Mouse (Mus musculus) neural tube, embryonic 15.5 days (tissue): ENCODE data around the gene Tnip3. TPM values are rescaled to one million over a fixed set of nuclear protein-coding genes. Genes with fewer than 3 reads are reported as not detected.

Source experiments
- ATAC-seq: fragments of 200-750 bp; cut with Nextera tagmentation; 2 replicates; pipeline ENCODE4 v1.8.0; 2017; ENCODE audit warnings: mild to moderate bottlenecking, moderate TSS enrichment, moderate library complexity; ENCODE audit not compliant: low FRiP score
- H3K27ac ChIP-seq: fragments of 300-500 bp; sonication (generic); replicated peaks from 2 replicates; pipeline ENCODE4 v1.5.1; 2015; ENCODE audit warnings: mild to moderate bottlenecking, inconsistent platforms
- H3K27me3 ChIP-seq: fragments of 300-500 bp; sonication (generic); replicated peaks from 2 replicates; pipeline ENCODE4 v1.6.1; 2015; ENCODE audit warnings: inconsistent platforms
- H3K36me3 ChIP-seq: fragments of 300-500 bp; sonication (generic); 2 replicates; pipeline ENCODE4 v1.6.1; 2015; ENCODE audit warnings: inconsistent platforms
- H3K4me1 ChIP-seq: fragments of 300-500 bp; sonication (generic); 2 replicates; pipeline ENCODE4 v1.6.1; 2015; ENCODE audit warnings: inconsistent platforms
- H3K4me2 ChIP-seq: fragments of 300-500 bp; sonication (generic); 2 replicates; pipeline ENCODE4 v1.6.1; 2015; ENCODE audit warnings: inconsistent platforms, mild to moderate bottlenecking, moderate library complexity
- H3K4me3 ChIP-seq: fragments of 300-500 bp; sonication (generic); replicated peaks from 2 replicates; pipeline ENCODE4 v1.5.1; 2015; ENCODE audit warnings: mild to moderate bottlenecking, inconsistent platforms
- H3K9ac ChIP-seq: fragments of 300-500 bp; sonication (generic); replicated peaks from 2 replicates; pipeline ENCODE4 v1.6.1; 2015; ENCODE audit warnings: mild to moderate bottlenecking, inconsistent platforms
- H3K9me3 ChIP-seq: fragments of 300-500 bp; sonication (generic); replicated peaks from 2 replicates; pipeline ENCODE4 v1.6.1; 2016; ENCODE audit warnings: inconsistent platforms
- WGBS: fragments of 180-500 bp; shearing (Covaris S2); methylation state at CpG from one replicate; pipeline ENCODE4 v1.1.7; 2015; ENCODE audit warnings: mixed read lengths; 5-methylcytosine and 5-hydroxymethylcytosine counted together
- polyA plus RNA-seq: library from polyadenylated mRNA; unstranded; fragments of >200 nt; fragmentation: Nextera tagmentation; extraction: Ambion mirVana; gene quantifications from 2 replicates; pipeline ENCODE4 v1.2.1, GENCODE M21; 2015

The Tnip3 gene
- polyA plus RNA-seq, 1 experiment from 2014 or later: not detected

DNA sequence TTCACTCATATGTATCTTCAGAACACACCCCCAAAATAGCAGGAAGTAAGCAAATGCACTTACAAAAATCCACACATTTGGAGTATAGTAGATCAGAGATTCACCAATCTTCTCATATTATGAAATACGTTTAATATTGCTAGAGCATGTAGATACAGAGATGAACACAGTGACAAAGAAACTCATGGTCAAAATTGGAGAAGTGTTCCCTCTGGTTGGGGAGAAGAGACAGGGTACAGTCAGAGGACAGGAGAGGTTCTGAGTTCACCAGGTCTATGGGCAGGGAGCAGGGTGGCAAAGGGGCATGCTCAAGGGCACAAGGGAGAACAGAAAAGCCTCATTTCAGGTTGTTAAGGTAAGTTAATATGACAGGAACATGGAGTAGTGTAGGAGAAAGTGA lies 63.7 kb downstream of the Tnip3 start:
- H3K9ac ChIP-seq: no peak overlapping the region
- H3K27me3 ChIP-seq: no peaks in the 10 kb centered on the region
- no peak overlapping the region for H3K4me3 ChIP-seq
- 82% methylated on average over 1 of the region's 1 CpGs for WGBS
- H3K36me3 ChIP-seq: no peaks in the 10 kb centered on the region
- H3K4me2 ChIP-seq: no peak overlapping the region
- ATAC-seq: no peak
- H3K4me1 ChIP-seq: no peaks in the 10 kb centered on the region
- H3K9me3 ChIP-seq: no peaks in the 10 kb centered on the region
- no peak overlapping the region for H3K27ac ChIP-seq

DNA sequence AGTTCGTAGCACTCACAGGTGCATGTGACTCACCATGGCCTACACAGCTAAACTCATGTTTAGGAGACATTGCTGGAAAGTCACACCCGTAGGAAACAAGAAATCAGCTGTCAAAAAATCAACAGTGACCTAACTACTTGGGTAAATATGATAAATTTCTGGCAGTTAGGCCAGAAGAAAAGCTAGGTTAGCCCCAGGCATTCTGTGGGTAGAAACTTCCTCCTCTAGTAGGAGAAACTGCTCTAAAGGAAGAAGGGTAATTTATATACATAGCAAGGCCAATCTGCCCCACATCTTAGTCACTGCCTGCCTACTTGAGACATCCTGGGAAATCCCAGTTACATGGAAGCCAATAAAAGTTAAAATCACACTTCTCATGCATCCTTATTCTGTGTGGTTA lies 64.9 kb downstream of the Tnip3 start:
- Histone ChIP-seq H3K4me1 (no peaks in the 10 kb centered on the region), H3K4me2 (no peak overlapping the region), H3K9ac (no peak overlapping the region), H3K36me3 (no peaks in the 10 kb centered on the region), H3K27me3 (no peaks in the 10 kb centered on the region), H3K9me3 (no peaks in the 10 kb centered on the region), H3K4me3 (no peak overlapping the region), H3K27ac (no peak overlapping the region)
- 93% methylated on average over 2 of the region's 2 CpGs for WGBS
- no peak for ATAC-seq

DNA sequence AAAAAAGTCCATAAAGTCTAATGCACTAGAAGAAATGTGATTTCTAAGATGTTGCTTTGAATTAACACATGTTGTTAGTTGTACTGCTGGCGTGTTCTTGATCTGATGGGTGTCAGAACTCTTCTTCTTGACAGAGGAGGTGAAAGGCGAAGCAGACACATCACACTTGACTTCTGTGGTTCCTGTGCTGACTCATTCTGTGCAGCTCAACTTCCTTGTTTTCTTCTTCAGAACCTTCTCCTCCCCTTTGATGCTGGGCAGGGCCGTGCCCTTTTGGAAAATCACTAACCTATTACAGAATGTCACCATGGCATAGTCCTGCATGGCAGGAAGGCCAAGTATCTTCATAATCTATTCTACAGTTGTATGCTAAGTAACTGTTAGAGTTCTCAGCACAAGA lies 69.1 kb downstream of the Tnip3 start:
- H3K9me3 ChIP-seq: no peaks in the 10 kb centered on the region
- H3K36me3 ChIP-seq: no peaks in the 10 kb centered on the region
- no peak overlapping the region for H3K9ac ChIP-seq
- no peaks in the 10 kb centered on the region for H3K4me1 ChIP-seq
- no peak for ATAC-seq
- 92% methylated on average over 3 of the region's 3 CpGs for WGBS
- H3K4me3 ChIP-seq: no peak overlapping the region
- H3K27ac ChIP-seq: no peak overlapping the region
- H3K4me2 ChIP-seq: no peak overlapping the region
- no peaks in the 10 kb centered on the region for H3K27me3 ChIP-seq

DNA sequence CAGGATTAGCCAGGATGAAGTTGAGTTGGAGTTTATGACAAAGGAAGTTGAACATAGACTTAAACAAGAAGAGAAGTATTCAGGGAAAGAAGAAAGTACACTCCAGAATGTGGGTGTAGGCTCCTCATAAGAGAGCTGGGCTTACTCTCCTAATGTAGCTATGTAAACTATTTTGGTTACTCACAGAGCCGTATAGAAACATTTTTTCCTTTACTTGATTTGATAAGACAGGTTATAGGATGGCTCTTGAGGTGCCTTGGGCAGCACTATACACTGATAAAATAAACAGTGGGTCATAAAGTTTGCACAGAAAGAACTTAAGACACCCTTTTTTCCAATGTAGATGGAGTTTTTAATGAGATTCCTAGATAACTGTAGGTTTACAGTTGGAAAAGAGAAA lies 70.3 kb downstream of the Tnip3 start:
- 92% methylated on average over 1 of the region's 1 CpGs for WGBS

DNA sequence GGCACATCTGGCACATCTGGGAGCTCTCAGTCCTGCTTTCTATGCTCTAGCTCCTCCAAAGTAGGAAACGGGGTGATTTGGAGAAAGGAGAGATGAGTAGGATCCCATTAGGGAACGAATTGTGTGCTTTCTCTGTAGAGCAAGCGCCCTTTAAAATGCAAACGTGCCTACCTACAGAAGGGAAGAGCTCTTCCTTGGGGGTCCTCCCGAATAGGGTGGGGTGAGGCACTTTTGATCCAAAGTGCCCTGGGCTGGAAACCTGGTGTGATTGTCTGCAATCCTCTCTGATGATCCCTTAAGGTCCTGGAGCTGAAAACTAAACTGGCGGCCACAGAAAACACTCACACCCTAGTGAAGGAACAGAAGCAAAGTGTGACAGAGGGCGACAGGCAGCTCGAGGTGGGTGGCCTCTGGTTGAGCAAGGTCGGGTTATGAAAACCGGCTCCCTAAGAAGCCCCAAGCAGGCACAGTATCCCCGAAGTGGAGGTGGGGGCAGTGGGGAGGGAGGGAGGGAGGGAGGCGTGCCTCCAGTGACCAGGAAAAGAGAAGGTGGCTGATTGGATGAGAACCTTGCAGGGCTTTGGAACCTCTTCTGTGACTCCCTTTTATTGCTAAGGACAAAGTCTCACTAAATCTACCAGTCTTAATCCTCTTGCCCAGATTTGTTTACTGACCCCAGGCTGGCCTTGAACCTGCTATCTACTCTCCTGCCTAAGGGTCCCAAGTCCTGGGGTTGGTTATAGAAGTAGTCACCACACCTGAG lies 72.1 kb downstream of the Tnip3 start:
- 35% methylated on average over 12 of the region's 12 CpGs for WGBS
- no peak overlapping the region for H3K4me3 ChIP-seq
- no peaks in the 10 kb centered on the region for H3K9me3 ChIP-seq
- no peak overlapping the region for H3K4me2 ChIP-seq
- H3K27ac ChIP-seq: no peak overlapping the region
- no peak overlapping the region for H3K9ac ChIP-seq
- no peak for ATAC-seq
- no peaks in the 10 kb centered on the region for H3K4me1 ChIP-seq
- no peaks in the 10 kb centered on the region for H3K36me3 ChIP-seq
- no peaks in the 10 kb centered on the region for H3K27me3 ChIP-seq

More for the DNA sequence above, 70.3 kb downstream of the Tnip3 start:
- H3K9ac ChIP-seq: no peak overlapping the region
- H3K27me3 ChIP-seq: no peaks in the 10 kb centered on the region
- H3K4me1 ChIP-seq: no peaks in the 10 kb centered on the region
- no peak overlapping the region for H3K4me3 ChIP-seq
- no peaks in the 10 kb centered on the region for H3K9me3 ChIP-seq
- no peak for ATAC-seq
- no peak overlapping the region for H3K27ac ChIP-seq
- no peak overlapping the region for H3K4me2 ChIP-seq
- H3K36me3 ChIP-seq: no peaks in the 10 kb centered on the region

- no peaks in the 10 kb centered on the region for H3K36me3 ChIP-seq
- no peak overlapping the region for H3K9ac ChIP-seq
- no peaks in the 10 kb centered on the region for H3K4me1 ChIP-seq
- no peak overlapping the region for H3K4me3 ChIP-seq
- no peak for ATAC-seq
- no peaks in the 10 kb centered on the region for H3K9me3 ChIP-seq
- no peak overlapping the region for H3K4me2 ChIP-seq
- WGBS: 85% methylated on average over 3 of the region's 3 CpGs
- no peaks in the 10 kb centered on the region for H3K27me3 ChIP-seq
- no peak overlapping the region for H3K27ac ChIP-seq
These were observed 73.4 kb downstream of the Tnip3 start for GRCm38 (mm10) chr6:65598522-65598921.

- Histone ChIP-seq H3K4me2 (no peak overlapping the region), H3K27me3 (no peaks in the 10 kb centered on the region), H3K4me3 (no peak overlapping the region), H3K27ac (no peak overlapping the region), H3K36me3 (no peaks in the 10 kb centered on the region), H3K9me3 (no peaks in the 10 kb centered on the region), H3K4me1 (no peaks in the 10 kb centered on the region), H3K9ac (no peak overlapping the region)
- ATAC-seq: no peak
- WGBS: 29% methylated on average over 7 of the region's 7 CpGs
These were observed 75.0 kb downstream of the Tnip3 start for GRCm38 (mm10) chr6:65599865-65600739.

DNA sequence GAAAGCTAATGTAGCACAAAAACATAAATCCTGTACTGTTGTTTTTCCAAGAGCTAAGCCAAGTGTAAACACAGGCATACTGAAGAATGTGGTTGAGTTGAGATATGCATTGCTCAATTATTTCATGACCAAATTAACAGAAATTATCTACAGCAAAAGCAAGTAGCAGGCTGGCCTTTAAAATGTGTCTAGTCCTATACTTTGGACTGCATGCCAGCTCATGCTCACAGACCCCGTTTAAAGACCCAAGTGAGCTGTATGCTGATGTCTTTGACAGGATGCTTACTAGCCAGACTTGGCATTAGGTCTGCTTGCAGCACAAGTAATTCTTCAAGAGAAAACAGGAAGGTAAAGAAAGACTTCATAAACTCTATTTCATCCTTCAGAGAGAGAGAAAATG lies 75.8 kb downstream of the Tnip3 start:
- 26% methylated on average over 1 of the region's 1 CpGs for WGBS
- Histone ChIP-seq H3K36me3 (no peaks in the 10 kb centered on the region), H3K27me3 (no peaks in the 10 kb centered on the region), H3K9ac (no peak overlapping the region), H3K27ac (no peak overlapping the region), H3K4me2 (no peak overlapping the region), H3K4me1 (no peaks in the 10 kb centered on the region), H3K4me3 (no peak overlapping the region), H3K9me3 (no peaks in the 10 kb centered on the region)
- no peak for ATAC-seq

GRCm38 (mm10) chr6:65605778-65606177 lies 80.7 kb downstream of the Tnip3 start:
- Histone ChIP-seq H3K9me3 (no peaks in the 10 kb centered on the region), H3K36me3 (no peaks in the 10 kb centered on the region), H3K27me3 (no peaks in the 10 kb centered on the region), H3K4me1 (no peaks in the 10 kb centered on the region), H3K27ac (no peak overlapping the region), H3K4me3 (no peak overlapping the region), H3K9ac (no peak overlapping the region), H3K4me2 (no peak overlapping the region)
- no peak for ATAC-seq
- whole genome bisulfite sequencing: 92% methylated on average over 4 of the region's 4 CpGs

DNA sequence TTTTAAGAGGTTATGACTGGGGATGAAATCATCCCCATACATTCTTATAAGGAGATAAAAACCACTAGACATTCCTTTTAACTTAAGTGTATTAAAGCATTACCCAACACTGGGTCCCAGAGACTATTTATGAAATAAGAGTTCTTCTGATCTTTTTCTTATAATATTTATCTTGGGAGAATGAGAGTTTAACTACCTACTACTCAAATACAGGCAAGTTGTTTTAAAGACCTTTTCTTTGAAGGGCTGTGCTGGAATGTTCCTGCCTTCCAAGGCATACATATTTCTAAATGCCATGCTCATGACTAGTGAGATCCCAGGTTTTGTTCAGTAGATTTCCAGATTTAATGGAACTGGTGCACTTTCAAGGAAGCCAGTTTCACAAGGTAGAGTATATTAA lies 81.8 kb downstream of the Tnip3 start:
- Histone ChIP-seq H3K9ac (no peak overlapping the region), H3K4me3 (no peak overlapping the region), H3K9me3 (no peaks in the 10 kb centered on the region), H3K4me1 (no peaks in the 10 kb centered on the region), H3K27me3 (no peaks in the 10 kb centered on the region), H3K27ac (no peak overlapping the region), H3K36me3 (no peaks in the 10 kb centered on the region), H3K4me2 (no peak overlapping the region)
- no peak for ATAC-seq

DNA sequence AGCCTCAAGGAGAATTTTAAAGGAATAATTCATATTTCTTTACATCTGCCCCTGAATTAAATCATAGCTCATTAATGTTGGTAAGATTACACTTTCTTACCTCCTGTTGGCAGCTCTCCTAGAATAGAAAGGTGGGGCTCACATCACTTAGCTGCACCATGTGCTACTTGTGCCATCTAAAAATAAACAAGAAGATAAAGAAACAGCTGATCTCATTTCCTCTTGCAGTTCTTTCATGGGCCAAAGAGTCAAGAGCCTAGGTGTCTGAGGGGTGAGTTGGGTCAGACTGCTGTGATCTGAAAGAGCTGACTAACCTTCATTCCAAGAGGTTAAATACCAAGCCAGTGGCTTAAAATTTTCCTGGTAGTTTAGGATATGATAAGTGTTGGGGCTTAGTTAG lies 86.7 kb downstream of the Tnip3 start:
- Histone ChIP-seq H3K4me3 (no peak overlapping the region), H3K4me2 (no peak overlapping the region)
- no peak for ATAC-seq

GRCm38 (mm10) chr6:65613924-65614585 lies 88.9 kb downstream of the Tnip3 start:
- no peaks in the 10 kb centered on the region for H3K27me3 ChIP-seq
- H3K36me3 ChIP-seq: no peaks in the 10 kb centered on the region
- no peak overlapping the region for H3K4me3 ChIP-seq
- no peak overlapping the region for H3K27ac ChIP-seq
- no peaks in the 10 kb centered on the region for H3K9me3 ChIP-seq
- H3K4me1 ChIP-seq: no peaks in the 10 kb centered on the region
- no peak overlapping the region for H3K4me2 ChIP-seq
- no peak for ATAC-seq
- no peak overlapping the region for H3K9ac ChIP-seq

More for the DNA sequence above, 86.7 kb downstream of the Tnip3 start:
- no peak overlapping the region for H3K27ac ChIP-seq
- no peaks in the 10 kb centered on the region for H3K4me1 ChIP-seq
- no peaks in the 10 kb centered on the region for H3K36me3 ChIP-seq
- H3K9me3 ChIP-seq: no peaks in the 10 kb centered on the region
- H3K9ac ChIP-seq: no peak overlapping the region
- H3K27me3 ChIP-seq: no peaks in the 10 kb centered on the region
